Mouse (Mus musculus) stomach, embryonic 14.5 days (tissue): ENCODE measurements around the gene Rabgap1l. TPM values are rescaled to one million over a fixed set of nuclear protein-coding genes. Genes with fewer than 3 reads are reported as not detected.

Source experiments
- ATAC-seq: fragments of 200-750 bp; cut with Nextera tagmentation; 2 replicates; pipeline ENCODE4 v1.8.0; 2017; ENCODE audit warnings: low read depth, moderate TSS enrichment; ENCODE audit not compliant: insufficient number of reproducible peaks, insufficient read depth, low FRiP score
- H3K27ac ChIP-seq: fragments of 300-500 bp; sonication (generic); 2 replicates; pipeline ENCODE4 v1.5.1; 2014; ENCODE audit warnings: mild to moderate bottlenecking, low read length, moderate library complexity, mixed read lengths
- H3K27me3 ChIP-seq: fragments of 300-500 bp; sonication (generic); 2 replicates; pipeline ENCODE4 v1.6.1; 2014; ENCODE audit warnings: low read length, control low read depth, mixed read lengths; ENCODE audit not compliant: control insufficient read depth, insufficient read depth
- H3K36me3 ChIP-seq: fragments of 300-500 bp; sonication (generic); 2 replicates; pipeline ENCODE4 v1.6.1; 2014; ENCODE audit warnings: mild to moderate bottlenecking, control low read depth, low read length, moderate library complexity, mixed read lengths; ENCODE audit not compliant: control insufficient read depth, insufficient read depth
- H3K4me1 ChIP-seq: fragments of 300-500 bp; sonication (generic); 2 replicates; pipeline ENCODE4 v1.6.1; 2014; ENCODE audit warnings: low read length, control low read depth, mixed read lengths; ENCODE audit not compliant: control insufficient read depth, insufficient read depth
- H3K4me2 ChIP-seq: fragments of 300-500 bp; sonication (generic); replicated peaks from 2 replicates; pipeline ENCODE4 v1.6.1; 2014; ENCODE audit warnings: low read depth, low read length, control low read depth
- H3K4me3 ChIP-seq: fragments of 300-500 bp; sonication (generic); 2 replicates; pipeline ENCODE4 v1.5.1; 2014; ENCODE audit warnings: low read depth, low read length, control low read depth
- H3K9ac ChIP-seq: fragments of 300-500 bp; sonication (generic); replicated peaks from 2 replicates; pipeline ENCODE4 v1.6.1; 2014; ENCODE audit warnings: low read depth, mild to moderate bottlenecking, control low read depth, low read length, moderate library complexity, mixed read lengths
- H3K9me3 ChIP-seq: fragments of 300-500 bp; sonication (generic); 2 replicates; pipeline ENCODE4 v1.6.1; 2016; ENCODE audit warnings: low read depth, low read length, control low read depth; ENCODE audit not compliant: control insufficient read depth
- WGBS: fragments of 180-500 bp; shearing (Covaris S2); extraction: QIAGEN DNeasy Blood & Tissue Kit; methylation state at CpG from one replicate; pipeline ENCODE4 v1.1.7; 2014; 5-methylcytosine and 5-hydroxymethylcytosine counted together
- polyA plus RNA-seq: library from polyadenylated mRNA; unstranded; fragments of >200 nt; fragmentation: Nextera tagmentation; extraction: Ambion mirVana; gene quantifications from 2 replicates; pipeline ENCODE4 v1.2.1, GENCODE M21; 2014

The Rabgap1l gene
- polyA plus RNA-seq, 1 experiment from 2014 or later = 26.7 TPM

DNA sequence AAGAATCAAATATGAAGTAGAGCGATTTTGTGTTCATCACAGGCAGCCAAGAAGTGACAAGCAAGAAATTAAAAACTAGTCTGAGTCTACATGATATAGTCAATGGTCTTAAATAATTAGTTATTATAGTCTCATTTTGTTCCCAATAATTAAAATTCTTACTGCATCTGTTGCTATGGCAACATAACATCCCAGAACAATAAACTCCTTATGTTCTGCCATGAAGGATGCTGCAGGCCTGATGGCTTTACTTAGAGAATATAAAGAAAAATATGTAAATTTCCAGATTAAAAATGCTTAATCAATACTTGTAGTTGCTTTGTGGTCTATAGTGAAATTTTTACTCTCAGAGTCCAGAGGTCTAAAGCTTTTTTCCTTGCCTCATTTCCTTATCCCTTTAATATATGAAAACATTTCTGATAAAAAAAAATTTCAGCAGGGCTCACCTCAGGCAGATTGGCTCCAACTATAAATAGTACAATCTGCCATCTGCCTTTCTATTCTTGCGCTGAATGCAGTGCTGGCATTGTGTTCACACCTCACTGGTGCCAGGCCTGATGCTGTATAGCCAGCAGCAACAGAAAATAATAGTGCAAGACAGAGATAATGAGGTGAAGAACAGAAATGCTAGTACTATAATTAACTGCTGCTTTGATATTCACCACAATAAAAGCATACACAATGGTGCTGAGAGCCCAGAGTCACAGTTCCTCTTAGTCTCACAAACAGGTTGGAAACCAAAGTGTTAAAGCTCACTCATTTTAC, 258.3 kb downstream of the Rabgap1l start:
- H3K27ac ChIP-seq = no peak overlapping the region
- no peak for ATAC-seq
- no peaks in the 10 kb centered on the region for H3K27me3 ChIP-seq
- H3K4me3 ChIP-seq = no peak overlapping the region
- H3K36me3 ChIP-seq = no peaks in the 10 kb centered on the region
- no peaks in the 10 kb centered on the region for H3K4me1 ChIP-seq
- no peak overlapping the region for H3K4me2 ChIP-seq
- H3K9ac ChIP-seq = no peak overlapping the region
- no peaks in the 10 kb centered on the region for H3K9me3 ChIP-seq
- WGBS = 88% methylated on average over 2 of the region's 2 CpGs

DNA sequence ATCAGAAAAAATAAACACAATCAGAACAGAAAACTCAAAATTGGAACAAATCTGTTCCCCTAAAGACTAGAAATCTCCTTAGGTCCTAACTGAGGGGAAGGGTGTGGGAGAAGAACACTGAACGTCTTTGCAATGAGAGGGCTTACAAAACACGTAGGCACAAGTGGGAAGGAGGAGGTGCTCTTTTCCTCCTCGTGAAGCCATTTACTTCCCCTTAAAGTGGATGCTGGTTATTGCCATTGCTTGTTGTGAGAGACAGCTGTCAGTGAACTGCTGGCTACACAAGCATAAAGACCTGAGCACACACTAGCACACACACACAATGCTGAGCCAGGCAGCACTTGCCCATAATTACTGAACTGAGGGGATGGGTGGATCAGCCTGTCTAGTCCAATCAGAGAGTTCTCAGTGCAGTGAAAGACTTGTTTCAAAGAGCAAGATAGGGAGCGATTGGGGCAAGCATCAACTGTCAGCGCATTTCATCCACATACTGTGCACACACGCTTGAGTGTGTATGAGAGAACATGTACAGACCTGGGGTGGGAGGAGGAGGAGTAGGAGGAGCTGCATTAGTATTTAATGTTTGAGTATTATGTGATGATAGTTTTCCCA, 259.7 kb downstream of the Rabgap1l start:
- Histone ChIP-seq H3K9ac (no peak overlapping the region), H3K36me3 (no peaks in the 10 kb centered on the region), H3K27ac (no peak overlapping the region), H3K4me3 (no peak overlapping the region), H3K27me3 (no peaks in the 10 kb centered on the region), H3K4me1 (no peaks in the 10 kb centered on the region), H3K9me3 (no peaks in the 10 kb centered on the region), H3K4me2 (no peak overlapping the region)
- ATAC-seq = no peak
- WGBS = 69% methylated on average over 6 of the region's 6 CpGs

DNA sequence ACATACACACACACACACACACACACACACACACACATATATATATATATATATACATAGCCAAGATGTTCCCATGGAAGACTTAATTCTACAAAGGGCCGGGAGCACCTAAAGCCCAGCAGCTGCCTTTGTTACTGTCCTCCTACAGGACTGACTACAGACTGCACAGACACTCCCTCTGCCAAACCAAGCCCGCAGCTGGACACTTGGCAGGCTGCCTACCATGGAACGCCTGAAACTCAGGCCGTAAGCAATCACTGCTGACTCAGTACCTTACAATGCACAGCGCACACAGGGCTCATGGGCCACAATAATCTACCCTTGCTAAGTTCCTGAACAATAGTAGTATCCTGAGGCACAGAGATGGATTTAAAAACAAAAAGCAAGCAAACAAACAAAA, 261.6 kb downstream of the Rabgap1l start:
- Histone ChIP-seq H3K4me3 (no peak overlapping the region), H3K27ac (no peak overlapping the region), H3K9ac (no peak overlapping the region), H3K36me3 (no peaks in the 10 kb centered on the region), H3K4me2 (no peak overlapping the region), H3K27me3 (no peaks in the 10 kb centered on the region), H3K4me1 (no peaks in the 10 kb centered on the region), H3K9me3 (no peaks in the 10 kb centered on the region)
- 26% methylated on average over 5 of the region's 5 CpGs for WGBS
- peak; percentile 85 for ATAC-seq

DNA sequence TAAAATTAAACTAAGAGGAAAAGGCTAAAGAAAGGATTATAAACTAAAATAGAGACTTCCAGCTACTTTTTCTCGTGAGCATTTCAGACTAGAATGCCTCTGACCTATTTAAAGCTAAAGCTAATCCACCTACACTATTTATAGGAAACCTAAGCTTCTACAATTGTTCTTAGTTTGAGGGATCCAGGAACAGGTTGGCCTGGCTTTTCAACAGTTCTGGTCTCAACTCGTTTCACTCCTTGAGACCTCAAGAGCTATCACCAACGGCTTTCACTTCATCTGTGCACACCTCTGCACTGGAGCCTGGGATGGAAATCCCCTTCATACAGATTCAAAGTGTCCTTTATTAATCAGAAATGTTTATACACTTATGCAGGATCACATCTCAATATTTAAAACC, 271.1 kb downstream of the Rabgap1l start:
- WGBS = 58% methylated on average over 3 of the region's 3 CpGs

DNA sequence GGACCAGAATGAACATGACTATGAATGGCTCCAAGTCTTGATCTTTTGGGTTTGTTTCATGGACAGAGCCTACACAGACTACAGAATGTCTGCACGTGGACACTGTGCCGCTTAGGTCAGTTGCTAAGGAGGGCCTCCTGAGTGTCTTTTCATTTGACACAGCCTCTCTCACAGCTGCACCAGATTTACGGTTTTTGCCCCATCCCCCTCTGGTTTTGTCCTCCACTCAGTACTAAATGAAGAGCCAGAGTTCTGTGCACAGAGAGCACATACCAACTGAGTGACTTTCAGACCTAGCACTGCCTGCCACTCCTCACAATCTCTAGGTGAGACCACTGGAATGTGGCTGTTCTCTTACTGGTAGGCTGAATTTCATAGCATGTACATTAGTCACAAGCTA, 272.3 kb downstream of the Rabgap1l start:
- Histone ChIP-seq H3K36me3 (no peaks in the 10 kb centered on the region), H3K4me2 (no peak overlapping the region), H3K4me1 (no peaks in the 10 kb centered on the region), H3K27ac (no peak overlapping the region), H3K9ac (no peak overlapping the region), H3K9me3 (no peaks in the 10 kb centered on the region), H3K4me3 (no peak overlapping the region), H3K27me3 (no peaks in the 10 kb centered on the region)
- 53% methylated on average over 3 of the region's 3 CpGs for WGBS
- ATAC-seq = no peak

More for the DNA sequence above, 271.1 kb downstream of the Rabgap1l start:
- H3K4me3 ChIP-seq = no peak overlapping the region
- no peak overlapping the region for H3K4me2 ChIP-seq
- H3K27me3 ChIP-seq = no peaks in the 10 kb centered on the region
- H3K9me3 ChIP-seq = no peaks in the 10 kb centered on the region
- no peak overlapping the region for H3K9ac ChIP-seq
- H3K4me1 ChIP-seq = no peaks in the 10 kb centered on the region
- no peaks in the 10 kb centered on the region for H3K36me3 ChIP-seq
- no peak overlapping the region for H3K27ac ChIP-seq
- no peak for ATAC-seq

DNA sequence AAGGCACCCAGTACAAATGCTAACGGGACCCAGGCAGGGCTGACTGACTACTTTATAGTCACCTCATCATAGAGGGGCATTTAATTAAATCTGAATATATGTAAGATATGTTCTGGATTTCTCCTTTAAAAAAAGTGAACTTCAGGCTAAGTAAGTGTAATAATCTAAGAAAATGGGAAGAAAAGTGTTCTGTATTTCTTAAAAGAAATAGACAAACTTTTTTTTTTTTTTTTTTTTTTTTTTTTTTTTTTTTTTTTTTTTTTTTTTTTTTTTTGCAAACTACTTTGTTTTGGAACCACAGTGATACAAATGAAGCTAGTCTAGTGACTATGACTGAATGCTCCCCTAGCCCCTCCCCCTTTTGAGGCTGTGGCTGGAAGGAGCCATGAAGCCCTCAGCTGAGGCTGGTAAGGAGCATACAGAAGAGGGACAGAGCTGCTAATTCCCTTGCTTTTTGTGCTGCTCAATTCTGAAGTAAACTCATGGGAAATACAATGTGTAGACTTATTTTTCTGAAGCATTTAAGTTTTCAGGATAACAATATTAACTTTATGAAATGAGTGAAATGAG, 273.0 kb downstream of the Rabgap1l start:
- Histone ChIP-seq H3K27me3 (no peaks in the 10 kb centered on the region), H3K9me3 (no peaks in the 10 kb centered on the region), H3K9ac (no peak overlapping the region), H3K4me3 (no peak overlapping the region), H3K36me3 (no peaks in the 10 kb centered on the region), H3K27ac (no peak overlapping the region), H3K4me1 (no peaks in the 10 kb centered on the region), H3K4me2 (no peak overlapping the region)
- ATAC-seq = no peak
- WGBS = 73% methylated on average over 1 of the region's 1 CpGs

DNA sequence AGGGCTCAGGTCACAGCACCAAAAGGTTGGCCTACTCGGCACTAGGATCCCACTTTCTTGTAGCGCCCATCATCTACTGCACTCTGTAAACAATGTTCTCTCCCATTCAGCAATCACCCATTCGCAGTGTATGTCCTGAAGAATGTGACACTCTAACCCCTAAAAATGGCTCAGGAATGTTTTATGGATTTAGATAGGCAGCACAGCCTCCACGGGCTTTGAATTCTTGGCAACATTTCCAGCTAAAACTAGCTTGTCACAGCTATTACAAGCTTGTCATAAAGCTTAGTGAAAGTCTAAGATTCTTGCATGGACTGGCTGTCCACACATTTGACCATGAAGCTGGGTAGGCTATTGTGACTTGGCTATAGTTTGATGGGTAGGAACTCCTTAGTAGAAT, 274.5 kb downstream of the Rabgap1l start:
- no peak overlapping the region for H3K9ac ChIP-seq
- H3K4me1 ChIP-seq = no peaks in the 10 kb centered on the region
- H3K9me3 ChIP-seq = no peaks in the 10 kb centered on the region
- H3K27ac ChIP-seq = no peak overlapping the region
- ATAC-seq = no peak
- H3K27me3 ChIP-seq = no peaks in the 10 kb centered on the region
- no peaks in the 10 kb centered on the region for H3K36me3 ChIP-seq
- WGBS = 51% methylated on average over 4 of the region's 4 CpGs
- H3K4me3 ChIP-seq = no peak overlapping the region
- H3K4me2 ChIP-seq = no peak overlapping the region

DNA sequence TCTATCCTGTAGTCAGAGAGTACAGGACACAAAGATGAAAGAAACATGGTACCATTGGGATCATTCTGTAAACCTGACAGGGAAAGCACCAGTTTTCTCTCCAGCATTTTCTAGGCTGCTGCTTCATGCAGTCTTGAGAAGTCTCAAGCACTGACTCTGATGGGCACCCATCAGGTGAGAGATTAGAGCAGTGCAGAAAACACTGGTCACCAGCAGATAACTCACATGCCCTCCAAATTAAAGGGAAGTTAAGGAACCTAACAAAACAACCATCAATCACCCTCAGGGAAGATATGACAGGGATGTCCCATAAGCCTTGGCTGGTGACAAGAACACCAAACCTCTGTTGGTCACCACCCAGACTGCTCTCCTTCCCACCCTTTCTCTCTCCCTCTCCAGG, 285.2 kb downstream of the Rabgap1l start:
- no peaks in the 10 kb centered on the region for H3K27me3 ChIP-seq
- no peak overlapping the region for H3K4me2 ChIP-seq
- no peak overlapping the region for H3K9ac ChIP-seq
- no peak overlapping the region for H3K27ac ChIP-seq
- H3K36me3 ChIP-seq = no peaks in the 10 kb centered on the region
- H3K4me1 ChIP-seq = no peaks in the 10 kb centered on the region
- ATAC-seq = no peak
- H3K9me3 ChIP-seq = no peaks in the 10 kb centered on the region
- no peak overlapping the region for H3K4me3 ChIP-seq
